Mouse (Mus musculus) kidney, adult 18-20 months (tissue): ENCODE measurements around the gene Vapa.

ENCODE experiments used
- DNase-seq: peaks from one replicate; pipeline ENCODE4 v3.0.0; 2021

The Vapa gene

DNA sequence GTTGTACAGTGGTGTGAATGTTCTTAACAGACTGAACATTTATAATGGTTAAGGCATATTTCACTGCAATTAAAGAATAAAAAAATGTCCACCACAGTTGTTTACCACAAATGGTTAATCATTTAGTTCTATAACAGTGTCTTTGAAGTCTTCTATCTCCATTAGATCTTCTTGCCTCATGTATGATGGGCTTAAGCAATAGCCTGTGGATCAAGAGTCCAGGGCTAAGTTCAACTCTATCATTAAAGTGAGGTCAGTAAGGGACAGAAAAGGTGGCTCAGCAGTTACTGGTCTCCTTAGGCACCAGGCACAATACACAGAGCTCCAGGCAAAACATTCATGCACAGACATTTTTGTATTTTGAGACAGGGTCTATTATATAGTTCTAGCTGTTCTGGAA is 9.8 kb upstream of the Vapa start:
- DNase-seq: no peak

DNA sequence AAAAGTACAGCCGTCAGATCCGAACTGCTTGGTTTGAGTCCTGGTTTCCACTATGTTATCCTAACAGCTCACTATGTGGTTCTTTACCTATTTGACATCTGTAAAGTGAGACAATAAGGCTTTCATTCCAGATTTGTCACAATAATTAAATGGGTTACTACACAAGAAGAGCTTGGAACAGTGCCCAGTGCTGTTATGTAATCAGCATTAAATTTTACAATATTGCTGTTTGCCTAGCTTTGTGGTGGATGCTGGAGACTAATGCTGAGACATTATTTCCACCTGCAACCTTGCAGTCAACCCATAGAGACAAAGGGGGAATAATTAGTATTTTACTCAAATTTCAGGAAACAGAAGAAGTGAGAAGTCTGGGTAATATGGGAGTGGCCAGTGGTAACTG is 5.1 kb upstream of the Vapa start:
- DNase-seq: no peak

DNA sequence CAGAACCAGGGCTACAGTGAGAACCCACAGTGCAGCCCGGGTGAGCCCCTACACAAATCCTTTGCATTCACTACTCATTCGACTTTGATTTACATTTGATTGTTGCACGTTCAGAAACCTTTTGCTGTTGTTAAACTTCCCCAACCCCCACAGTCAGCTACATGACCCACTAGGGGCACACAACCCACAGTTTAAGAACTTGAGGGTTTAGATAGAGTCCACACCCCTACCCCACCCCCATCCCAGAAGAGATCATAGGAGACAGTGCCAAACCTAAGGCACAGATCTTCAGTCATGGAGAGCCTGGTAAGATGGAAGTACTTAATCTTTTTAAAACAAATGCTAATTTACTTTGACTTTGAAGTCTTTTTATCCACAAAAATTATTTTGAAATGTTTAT is 2.3 kb upstream of the Vapa start:
- DNase-seq: no peak

DNA sequence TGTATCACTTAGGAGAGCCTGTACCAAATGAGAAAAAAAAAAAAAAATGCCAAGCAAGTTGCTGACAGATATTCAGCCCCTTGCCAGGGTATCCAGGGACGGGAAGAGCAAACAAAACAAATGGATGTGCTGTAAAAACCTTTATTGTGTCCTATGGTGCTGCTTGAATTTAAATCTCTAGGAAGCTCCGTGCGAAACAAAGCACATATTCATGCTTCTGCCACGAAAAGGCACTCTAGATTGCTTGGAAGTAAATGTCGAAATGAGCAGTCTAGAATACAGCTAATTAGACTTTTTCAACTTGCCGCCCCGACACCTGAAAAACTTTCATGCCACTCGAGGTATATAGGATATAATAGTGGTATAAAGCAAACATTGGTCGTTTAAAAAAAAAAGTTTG is 1.1 kb upstream of the Vapa start:
- DNase-seq: no peak

DNA sequence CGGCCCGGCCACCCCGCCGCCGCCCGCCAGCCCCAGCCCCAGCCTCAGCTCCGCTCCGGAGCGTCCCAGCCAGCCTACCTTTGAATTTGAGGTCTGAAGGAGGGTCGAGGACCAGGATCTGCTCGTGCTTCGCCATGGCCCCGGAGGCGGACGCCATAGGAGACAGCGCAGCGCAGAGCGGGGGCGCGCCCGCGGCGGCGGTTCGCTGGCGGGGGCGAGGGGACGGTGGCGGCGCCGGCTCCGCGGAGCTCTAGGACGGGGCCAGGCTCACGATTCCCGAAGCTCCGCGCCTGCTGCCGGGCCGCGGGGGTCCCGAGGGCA is 253 bp downstream of the Vapa start:
- DNase-seq: no peak

DNA sequence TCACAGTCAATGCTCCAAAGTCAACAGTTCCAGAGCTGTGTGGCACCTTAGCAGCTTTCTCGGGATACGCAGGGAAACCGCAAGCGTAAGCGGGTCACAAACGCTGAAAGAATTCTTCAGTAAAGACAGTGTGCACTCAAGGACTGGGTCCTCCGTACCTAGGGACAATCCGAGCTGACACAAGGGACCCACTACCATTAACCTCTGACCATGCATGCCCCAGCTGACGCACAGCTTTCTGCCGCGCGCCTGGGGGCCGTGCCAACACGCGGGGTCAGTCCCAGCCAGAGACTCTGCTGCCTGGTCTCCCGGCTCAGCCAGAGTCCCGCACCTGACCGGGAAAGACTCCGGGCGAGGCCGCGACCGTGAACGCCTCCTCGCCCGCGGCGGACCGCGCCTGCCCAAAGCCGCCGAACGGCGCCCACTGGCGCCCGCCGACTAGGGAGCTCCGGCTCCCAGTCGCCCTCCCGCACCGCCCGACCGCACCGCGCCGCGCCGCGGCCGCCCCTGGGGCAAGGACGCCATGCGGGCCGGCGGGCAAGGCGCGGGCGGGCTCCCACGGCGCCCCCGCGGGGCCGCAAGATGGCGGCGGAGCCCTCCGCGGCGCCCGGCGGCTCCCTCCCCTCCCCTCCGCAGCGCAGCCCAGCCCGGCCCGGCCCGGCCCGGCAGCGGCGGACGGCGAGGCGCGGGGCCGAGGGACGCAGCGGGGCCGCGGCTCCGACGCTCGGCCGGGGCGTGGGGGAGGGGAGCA is 789 bp downstream of the Vapa start:
- peak; percentile 55 for DNase-seq

DNA sequence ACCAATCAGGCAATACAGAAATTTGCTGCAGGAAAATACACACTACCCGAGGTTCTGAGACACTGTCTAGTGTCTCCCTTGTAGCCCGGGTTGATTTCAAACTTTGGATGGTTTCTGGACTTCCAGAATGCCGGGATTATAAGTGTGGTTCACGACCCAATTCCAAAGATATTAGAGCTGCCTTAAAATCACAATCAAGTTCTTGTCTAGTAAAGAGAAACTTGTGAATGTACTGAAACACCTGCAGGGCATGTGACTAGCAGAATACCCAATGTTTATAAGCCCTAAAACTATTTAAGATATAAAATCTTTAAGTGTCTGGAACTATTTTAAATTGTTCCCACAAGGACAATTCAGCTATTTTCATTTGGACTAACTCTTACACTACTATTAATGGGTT is 1.6 kb downstream of the Vapa start:
- no peak for DNase-seq

- no peak for DNase-seq
These were observed 4.6 kb downstream of the Vapa start for GRCm38 (mm10) chr17:65608743-65609142.

DNA sequence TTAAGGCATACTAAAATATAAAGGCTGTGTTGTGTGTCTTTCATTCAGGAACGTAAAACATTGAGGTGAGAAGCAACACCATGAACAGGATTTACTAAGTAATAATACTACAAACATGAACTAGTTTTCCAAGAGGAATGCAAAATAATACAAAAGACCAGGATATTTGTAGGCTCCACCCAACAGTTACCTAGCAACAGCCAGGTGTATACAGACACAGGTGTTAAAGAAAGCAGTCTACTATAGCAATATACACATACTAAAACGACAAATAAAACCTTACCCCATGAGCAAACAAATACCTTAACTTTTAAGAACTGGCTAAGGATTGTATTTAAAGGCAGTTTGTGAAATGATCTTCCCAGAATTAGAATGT is 5.1 kb downstream of the Vapa start:
- DNase-seq: no peak

- no peak for DNase-seq
These were observed 5.6 kb downstream of the Vapa start for GRCm38 (mm10) chr17:65607574-65608311.

GRCm38 (mm10) chr17:65606014-65606413 is 7.3 kb downstream of the Vapa start:
- DNase-seq: no peak

DNA sequence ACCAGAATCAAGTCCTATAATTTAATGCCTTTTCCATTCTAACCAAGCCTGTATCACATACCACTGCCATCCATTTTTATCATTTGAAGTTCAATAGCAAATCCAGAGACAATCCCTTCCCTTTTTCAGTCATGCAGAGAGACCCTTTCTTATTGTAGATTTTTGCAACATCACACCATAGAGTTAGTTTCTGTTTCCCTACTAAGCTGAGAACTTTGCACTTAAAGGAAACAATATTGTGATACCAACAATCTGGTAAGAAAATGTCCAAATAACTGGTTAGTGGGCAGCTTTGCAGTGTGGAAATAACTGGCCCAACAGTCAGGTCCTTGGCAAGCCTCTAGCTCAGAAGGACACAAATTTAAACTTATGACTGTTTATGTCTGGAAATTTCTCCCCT is 8.5 kb downstream of the Vapa start:
- no peak for DNase-seq

- no peak for DNase-seq
These were observed 9.0 kb downstream of the Vapa start for GRCm38 (mm10) chr17:65604315-65604714.

DNA sequence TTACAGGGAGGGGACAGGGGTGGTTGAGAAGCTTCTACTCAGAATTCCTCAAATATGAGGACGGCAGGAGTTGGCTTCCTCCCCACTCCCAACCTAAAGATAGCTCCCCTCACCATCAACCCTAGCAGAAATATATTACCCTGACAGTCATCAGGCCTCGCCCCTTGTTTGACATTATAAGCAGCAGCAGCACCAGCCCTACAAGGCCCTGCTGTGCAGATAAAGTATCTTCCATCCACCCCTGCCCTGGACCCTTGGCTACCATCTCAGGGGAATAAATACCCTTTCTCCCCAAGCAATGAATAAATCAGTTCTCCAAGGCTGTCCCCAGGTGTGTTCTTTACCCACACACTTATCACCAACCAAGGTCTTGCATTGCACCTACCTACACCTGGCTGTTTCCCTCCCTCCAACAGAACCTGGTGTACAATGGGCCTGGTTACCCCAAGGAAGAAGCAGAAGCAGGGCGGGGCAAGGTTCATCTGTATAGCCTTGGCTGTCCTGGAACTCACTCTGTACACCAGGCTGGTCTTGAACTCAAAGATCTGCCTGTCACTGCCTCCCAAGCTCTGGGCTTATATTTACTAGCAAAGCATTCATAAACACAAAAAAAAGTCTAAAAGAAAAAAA is 15.4 kb downstream of the Vapa start:
- no peak for DNase-seq

GRCm38 (mm10) chr17:65594687-65595086 is 18.7 kb downstream of the Vapa start:
- DNase-seq: no peak

- DNase-seq: no peak
These were observed 26.5 kb downstream of the Vapa start for GRCm38 (mm10) chr17:65586892-65587291.

DNA sequence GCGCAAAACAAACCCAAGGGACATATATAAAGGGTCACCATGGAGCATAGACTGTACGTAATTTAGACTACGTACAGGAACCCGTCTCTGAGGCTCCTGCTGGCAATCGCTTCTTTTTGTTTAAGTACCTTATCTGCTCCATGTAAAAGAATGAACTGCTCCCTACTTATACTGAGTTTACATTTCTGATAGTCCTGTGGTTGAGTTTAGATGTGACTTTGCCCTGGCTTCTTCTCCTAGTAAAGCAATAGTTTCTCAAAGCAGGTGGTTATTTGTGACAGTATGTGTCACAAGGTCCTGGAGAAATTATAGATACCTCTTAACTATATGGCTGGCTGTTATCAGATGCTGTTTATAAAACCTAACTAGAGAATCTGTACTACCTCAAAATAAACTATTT is 31.9 kb downstream of the Vapa start:
- no peak for DNase-seq

DNA sequence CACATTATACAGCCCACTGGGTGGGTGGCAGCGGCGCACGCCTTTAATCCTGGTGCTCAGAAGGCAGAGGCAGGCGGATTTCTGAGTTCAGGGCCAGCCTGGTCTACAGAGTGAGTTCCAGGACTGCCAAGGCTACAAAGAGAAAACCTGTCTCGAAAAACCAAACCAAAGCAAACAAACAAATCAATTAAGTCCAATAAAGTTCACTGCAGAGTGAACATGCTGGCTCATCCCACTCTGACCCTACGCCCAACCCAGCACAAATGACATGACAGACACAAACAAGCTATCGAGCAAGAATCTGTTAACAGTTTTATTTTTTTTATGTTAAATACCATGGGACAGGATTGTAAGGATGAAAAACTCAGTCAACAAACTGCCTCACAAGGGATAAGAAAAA is 33.6 kb downstream of the Vapa start:
- DNase-seq: no peak

DNA sequence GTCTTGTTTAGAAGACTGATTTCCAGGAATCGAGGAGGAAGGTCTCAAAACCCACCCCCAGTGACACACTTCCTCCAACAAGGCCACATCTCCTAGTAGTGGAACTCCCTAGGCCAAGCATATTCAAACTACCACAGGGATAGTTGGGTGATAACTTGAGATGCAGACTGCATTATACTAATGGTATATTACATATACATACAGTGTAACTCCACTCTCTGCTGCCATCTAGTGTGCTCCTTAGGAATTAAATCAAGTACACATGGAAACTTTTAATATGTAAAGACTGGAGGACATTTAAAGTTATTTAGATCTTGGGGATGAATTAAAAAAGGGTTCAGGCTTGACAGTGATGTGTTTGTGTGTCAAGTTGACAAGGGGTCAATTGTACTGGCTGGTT is 38.0 kb downstream of the Vapa start:
- DNase-seq: no peak

- DNase-seq: no peak
These were observed 38.5 kb downstream of the Vapa start for GRCm38 (mm10) chr17:65574850-65575249.

- DNase-seq: no peak
These were observed 41.5 kb downstream of the Vapa start for GRCm38 (mm10) chr17:65571866-65572265.

GRCm38 (mm10) chr17:65571466-65571865 is 41.9 kb downstream of the Vapa start:
- DNase-seq: no peak

GRCm38 (mm10) chr17:65564189-65564588 is 49.2 kb downstream of the Vapa start:
- DNase-seq: no peak

DNA sequence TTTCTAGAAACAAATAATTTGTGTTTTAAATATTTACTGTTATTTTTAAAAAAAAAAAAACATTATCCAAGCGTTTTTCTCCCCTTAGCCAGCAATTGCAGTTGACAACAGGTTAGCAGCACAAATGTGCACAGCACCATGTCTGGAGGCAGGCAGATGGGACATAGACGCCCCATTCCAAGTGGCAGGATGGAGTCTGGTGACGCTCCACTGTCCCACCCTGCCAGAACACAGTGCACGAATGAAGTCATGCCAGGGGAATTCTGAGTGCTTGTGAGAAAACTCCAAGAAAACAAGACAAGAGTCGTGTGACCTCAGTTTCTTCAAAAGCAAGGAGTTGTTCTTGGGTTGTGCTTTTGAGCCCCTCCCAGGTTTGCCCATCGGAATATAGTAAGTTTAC is 50.0 kb downstream of the Vapa start:
- DNase-seq: no peak

- peak; percentile 64 for DNase-seq
These were observed 50.6 kb downstream of the Vapa start for GRCm38 (mm10) chr17:65562761-65563160.
